Mouse (Mus musculus): ENCODE measurements around the gene Zfp1. TPM values are rescaled to one million over a fixed set of nuclear protein-coding genes. Genes with fewer than 3 reads are reported as not detected.

The Zfp1 gene
- polyA plus RNA-seq, 1 experiment from 2014 or later: 28.4 TPM

DNA sequence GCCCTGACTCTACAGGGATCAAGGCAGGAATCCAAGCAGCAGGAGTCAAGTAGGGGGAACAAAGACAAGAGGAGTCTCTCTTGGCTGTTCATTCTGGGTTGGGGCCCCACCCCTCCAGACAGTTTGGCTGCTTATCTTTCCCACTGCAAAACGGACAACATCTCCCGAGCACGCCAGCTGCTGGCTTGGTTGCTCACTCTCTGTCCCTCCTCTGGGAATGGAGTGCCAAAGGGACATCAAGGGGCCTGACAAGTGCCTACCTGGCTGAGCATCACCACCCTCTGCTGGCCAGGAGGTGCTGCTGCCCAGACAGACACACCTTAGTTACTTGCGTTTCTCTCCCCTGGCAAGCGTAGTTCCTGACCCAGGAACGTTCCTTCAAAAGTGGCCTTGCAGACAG lies 74.7 kb downstream of the Zfp1 start:
- 64% methylated on average over 6 of the region's 6 CpGs for WGBS
- Histone ChIP-seq H3K9ac (no peak overlapping the region; the same call in 1 of the 2 replicates), H3K4me3 (replicated peaks) (no peak overlapping the region), H3K27ac (peak overlapping the region; percentile 98), H3K36me3 (replicated peaks) (peaks cover 52% of the 10 kb centered on the region), H3K4me1 (peaks cover 39% of the 10 kb centered on the region), H3K4me2 (0 out of 2 replicates have a peak overlapping the region, but pooled peaks have one; percentile 33), H3K9me3 (no peaks in the 10 kb centered on the region), H3K27me3 (no peaks in the 10 kb centered on the region)
- no peak for ATAC-seq (ENCODE audit: low FRiP score)

DNA sequence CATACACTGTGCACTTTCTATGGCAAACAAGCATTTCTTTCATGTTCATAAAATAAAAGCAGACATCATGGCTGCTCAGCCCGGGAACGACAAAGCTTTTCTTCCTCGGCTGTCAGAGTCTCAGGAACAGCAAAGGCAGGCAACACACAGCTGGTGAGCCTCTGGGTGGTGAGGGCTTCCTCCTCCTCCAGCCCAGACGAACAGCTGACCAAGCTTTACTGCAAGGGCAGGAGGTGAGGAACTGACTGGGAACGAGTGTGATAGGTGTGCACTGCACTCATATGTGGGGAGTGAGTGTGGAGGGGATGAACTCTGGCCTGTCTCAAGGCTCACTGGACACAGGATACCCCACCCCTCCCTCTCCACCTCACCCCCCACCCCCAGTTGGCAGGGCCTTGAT lies 75.7 kb downstream of the Zfp1 start:
- H3K9ac ChIP-seq: no peak overlapping the region
- no peaks in the 10 kb centered on the region for H3K9me3 ChIP-seq
- peaks cover 41% of the 10 kb centered on the region for H3K36me3 ChIP-seq (replicated peaks)
- no peak overlapping the region for H3K4me3 ChIP-seq (replicated peaks)
- no peak overlapping the region for H3K4me2 ChIP-seq
- peak overlapping the region; percentile 50; the same call in 1 of the 2 replicates for H3K27ac ChIP-seq
- WGBS: 62% methylated on average over 5 of the region's 5 CpGs
- H3K4me1 ChIP-seq: peaks cover 39% of the 10 kb centered on the region
- ATAC-seq (ENCODE audit: low FRiP score): no peak
- no peaks in the 10 kb centered on the region for H3K27me3 ChIP-seq

DNA sequence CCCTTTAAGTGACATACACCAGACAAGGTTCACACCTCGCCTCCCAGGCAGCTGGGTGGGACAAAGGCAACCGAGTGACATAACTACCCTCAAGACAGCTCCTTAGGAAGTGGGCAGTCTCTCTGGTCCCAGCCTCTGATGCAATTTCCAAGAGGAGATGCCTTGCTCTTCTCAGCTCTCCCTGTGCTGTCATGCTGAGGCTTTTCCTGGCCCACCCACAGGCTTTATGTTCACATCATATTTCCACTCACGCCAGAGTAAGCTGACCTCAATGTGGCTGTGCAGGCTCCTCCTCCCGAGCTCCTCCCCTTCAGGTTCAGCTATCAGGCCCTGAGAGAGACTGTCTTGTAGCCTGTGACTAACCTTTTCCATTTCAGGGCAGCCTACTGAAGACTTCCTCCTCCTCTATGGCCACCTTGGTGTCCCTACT lies 76.9 kb downstream of the Zfp1 start:
- 76% methylated on average over 4 of the region's 4 CpGs for WGBS
- Histone ChIP-seq H3K36me3 (replicated peaks) (peaks cover 30% of the 10 kb centered on the region), H3K27ac (peak overlapping the region; percentile 32; the same call in 1 of the 2 replicates), H3K4me1 (peaks cover 38% of the 10 kb centered on the region), H3K4me3 (replicated peaks) (no peak overlapping the region), H3K4me2 (no peak overlapping the region), H3K9ac (no peak overlapping the region), H3K9me3 (no peaks in the 10 kb centered on the region), H3K27me3 (no peaks in the 10 kb centered on the region)
- no peak for ATAC-seq (ENCODE audit: low FRiP score)

Small RNAs within 50 kb of the gene (microRNA-seq; reads per million reads assigned to microRNA genes)
- gene Mir7076: not detected

Other genes with a start within 250 kb of the Zfp1 start
- not detected in 2 replicates for gene Fa2h, start 249.6 kb upstream of the Zfp1 start, polyA plus RNA-seq (2016; fragmentation: Nextera tagmentation; extraction: Ambion mirVana)
- 5.7 and 5.9 TPM in 2 replicates for gene Wdr59, start 121.3 kb upstream of the Zfp1 start, polyA plus RNA-seq (2016; fragmentation: Nextera tagmentation; extraction: Ambion mirVana)
- gene Znrf1, start 107.3 kb upstream of the Zfp1 start, polyA plus RNA-seq (2016; fragmentation: Nextera tagmentation; extraction: Ambion mirVana): 71.8 and 73.8 TPM in 2 replicates
- gene Ldhd, start 13.0 kb upstream of the Zfp1 start, polyA plus RNA-seq (2016; fragmentation: Nextera tagmentation; extraction: Ambion mirVana): 0.24 and 0.50 TPM in 2 replicates
- not detected in 2 replicates for gene Ctrb1, start 47.6 kb downstream of the Zfp1 start, polyA plus RNA-seq (2016; fragmentation: Nextera tagmentation; extraction: Ambion mirVana)
- gene Bcar1, start 100.4 kb downstream of the Zfp1 start, polyA plus RNA-seq (2016; fragmentation: Nextera tagmentation; extraction: Ambion mirVana): 44.0 and 45.6 TPM in 2 replicates
- gene Cfdp1, start 210.9 kb downstream of the Zfp1 start, polyA plus RNA-seq (2016; fragmentation: Nextera tagmentation; extraction: Ambion mirVana): 199 and 207 TPM in 2 replicates
- gene Tmem170, start 233.3 kb downstream of the Zfp1 start, polyA plus RNA-seq (2016; fragmentation: Nextera tagmentation; extraction: Ambion mirVana): 7.6 and 8.7 TPM in 2 replicates